Mouse (Mus musculus) adrenal gland, postnatal 36 days (tissue): ENCODE results near the gene Ncbp3. TPM values are rescaled to one million over a fixed set of nuclear protein-coding genes. Genes with fewer than 3 reads are reported as not detected.

Source experiments
- DNase-seq, 2 experiments: peaks; one replicate each; pipeline ENCODE4 v3.0.0; 2021; ENCODE audit warnings: mixed read lengths in 1 of 2
- total RNA-seq, 2 experiments: library from RNA; stranded (reverse); gene quantifications; 2 replicates each; pipeline ENCODE4 v1.2.3; 2021

Gene Ncbp3
- total RNA-seq, 2 experiments from 2014 or later = 11.0 to 12.0 TPM

DNA sequence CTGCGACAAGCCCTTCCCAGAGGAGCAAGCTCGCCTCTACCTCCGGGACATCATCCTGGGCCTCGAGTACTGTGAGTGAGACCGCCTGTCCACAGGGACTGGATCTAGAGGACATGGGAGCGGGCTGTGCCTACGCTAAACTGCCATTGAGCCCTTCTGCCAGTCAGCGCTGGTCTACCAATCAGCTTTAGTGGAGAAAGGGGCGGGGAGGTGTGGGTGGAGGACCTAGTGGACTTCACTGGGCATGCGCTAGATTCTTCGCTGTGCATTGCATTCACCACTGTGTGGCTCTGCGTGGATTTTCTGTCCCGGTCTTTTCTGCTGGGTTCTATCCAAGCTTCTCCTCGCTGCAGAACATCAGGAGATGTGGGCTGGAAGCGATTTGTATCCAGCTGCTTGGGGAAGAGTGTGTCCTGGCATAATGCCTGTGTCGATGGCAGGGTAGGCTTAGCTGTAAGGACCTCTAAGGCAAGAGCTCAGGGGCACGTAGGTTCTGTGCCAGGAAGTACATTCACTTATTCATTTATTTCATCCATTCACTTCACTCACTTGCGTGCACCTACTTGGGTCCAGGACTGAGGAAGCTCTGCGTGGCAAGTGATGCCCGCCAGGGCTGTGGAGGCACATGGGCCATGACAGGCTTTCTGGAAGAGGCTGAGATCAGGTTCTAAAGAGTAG lies 16.6 kb upstream of the Ncbp3 start:
- peak; percentile 92 to 93 for DNase-seq

- no peak for DNase-seq
Observed at GRCm38 (mm10) chr11:73031536-73031935, 16.0 kb upstream of the Ncbp3 start.

- DNase-seq = no peak
Observed at GRCm38 (mm10) chr11:73036077-73036476, 11.5 kb upstream of the Ncbp3 start.

GRCm38 (mm10) chr11:73036889-73037288 lies 10.7 kb upstream of the Ncbp3 start:
- peak; percentile 54 to 57 for DNase-seq

DNA sequence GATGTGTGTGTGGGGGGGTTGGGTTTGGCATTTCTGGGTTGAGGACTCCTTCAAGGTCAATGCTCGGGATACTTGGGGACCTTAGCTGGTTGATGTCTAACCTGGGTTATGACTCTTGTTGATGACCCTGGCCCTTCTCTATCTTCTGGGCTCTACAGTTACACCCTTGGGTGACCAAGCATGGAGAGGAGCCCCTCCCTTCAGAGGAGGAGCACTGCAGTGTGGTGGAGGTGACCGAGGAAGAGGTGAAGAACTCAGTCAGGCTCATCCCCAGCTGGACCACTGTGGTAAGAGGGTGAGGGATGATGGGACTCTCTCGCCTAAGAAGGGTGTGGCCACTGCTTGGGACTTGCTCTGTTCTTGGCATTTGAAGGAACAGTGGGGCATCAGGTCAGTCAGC lies 9.9 kb upstream of the Ncbp3 start:
- no peak for DNase-seq

- DNase-seq = peak; percentile 59 to 79
Observed at GRCm38 (mm10) chr11:73039102-73039799, 8.3 kb upstream of the Ncbp3 start.

DNA sequence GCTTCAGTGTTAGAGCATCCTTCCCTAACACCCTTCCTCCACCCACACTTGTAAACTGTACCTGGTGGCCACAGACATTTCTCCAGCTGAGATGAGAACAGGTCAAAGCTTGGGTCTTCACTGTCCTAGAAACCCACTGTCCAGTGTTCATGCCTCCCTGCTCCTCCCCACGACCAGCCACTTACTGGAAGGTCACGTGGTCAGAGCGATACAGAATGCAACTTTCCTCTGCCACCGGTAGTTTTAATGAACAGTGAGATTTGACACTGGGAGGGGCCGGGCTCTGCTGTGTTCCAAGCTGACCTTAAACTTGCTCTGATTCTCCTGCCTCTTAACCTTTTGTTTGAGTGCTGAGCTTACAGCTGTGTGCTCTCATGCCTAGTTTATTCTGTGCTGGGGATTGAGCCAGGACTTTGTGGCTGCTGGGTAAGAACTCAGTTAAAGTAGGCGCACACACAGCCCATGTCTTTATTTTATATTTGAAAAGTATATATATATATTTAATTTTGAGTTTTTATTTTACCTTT lies 3.3 kb upstream of the Ncbp3 start:
- DNase-seq = no peak

- DNase-seq = no peak
Observed at GRCm38 (mm10) chr11:73044789-73045188, 2.8 kb upstream of the Ncbp3 start.

DNA sequence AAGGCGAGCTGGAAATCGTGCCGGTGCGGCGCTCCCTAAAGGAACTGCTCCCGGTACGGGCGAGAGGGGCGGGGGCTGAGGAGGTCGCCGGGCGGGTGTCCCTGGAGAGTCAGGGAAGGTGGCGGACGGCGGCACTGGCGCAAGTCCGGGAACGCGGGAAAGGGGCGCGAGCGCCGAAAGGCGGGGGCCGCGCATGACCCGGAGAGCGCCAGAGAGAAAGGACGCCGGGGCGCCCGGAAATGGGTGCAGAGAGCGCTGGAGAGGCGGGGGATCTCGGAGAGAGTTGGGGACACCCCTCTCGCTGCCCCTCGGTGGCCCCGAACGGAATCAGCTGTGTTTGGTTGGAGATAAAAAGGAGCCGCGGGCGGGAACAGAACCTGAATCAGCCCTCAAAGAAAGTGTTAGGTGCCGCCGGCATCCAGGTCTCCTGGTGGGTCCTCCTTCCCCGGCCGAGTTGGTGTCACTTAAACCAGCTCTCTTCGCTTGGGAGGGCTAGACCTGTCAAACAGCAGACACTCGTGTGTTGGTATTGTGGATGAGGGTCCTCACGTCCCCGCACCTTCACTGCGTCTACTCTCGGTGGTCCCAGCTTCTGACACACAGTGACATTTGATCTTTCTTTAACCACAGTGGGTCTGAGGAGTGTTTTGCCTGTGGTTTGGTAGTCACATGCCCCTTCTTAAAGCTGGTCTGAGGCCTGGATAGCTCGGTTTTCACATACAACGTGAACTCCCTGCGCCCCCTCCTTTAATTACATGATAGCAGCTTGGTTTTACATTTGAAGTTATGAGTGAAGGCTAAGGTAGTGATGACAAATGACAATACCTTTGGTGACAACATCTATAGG lies 670 bp downstream of the Ncbp3 start:
- peak; percentile 73 to 80 for DNase-seq

- DNase-seq = peak; percentile 79 to 82
Observed at GRCm38 (mm10) chr11:73049335-73049734, 1.8 kb downstream of the Ncbp3 start.

DNA sequence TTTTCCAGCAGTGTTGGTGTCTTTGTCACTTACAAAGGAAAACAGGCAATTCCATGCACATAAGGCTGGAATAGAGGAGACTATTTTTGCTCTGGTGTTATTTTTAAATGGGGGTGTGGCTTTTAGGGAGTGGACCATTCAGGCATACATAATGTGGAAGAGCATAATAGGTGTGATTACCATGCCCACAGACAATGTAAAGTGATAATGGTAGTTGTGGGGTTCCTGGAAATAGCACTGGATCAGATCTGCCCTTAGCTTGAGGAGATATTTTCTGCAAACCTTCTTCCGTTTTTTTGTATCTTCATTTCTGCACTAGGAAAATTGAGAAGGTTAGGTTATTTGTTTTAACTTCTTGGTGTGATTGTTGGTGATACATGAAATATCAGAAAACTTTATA lies 5.2 kb downstream of the Ncbp3 start:
- no peak for DNase-seq

DNA sequence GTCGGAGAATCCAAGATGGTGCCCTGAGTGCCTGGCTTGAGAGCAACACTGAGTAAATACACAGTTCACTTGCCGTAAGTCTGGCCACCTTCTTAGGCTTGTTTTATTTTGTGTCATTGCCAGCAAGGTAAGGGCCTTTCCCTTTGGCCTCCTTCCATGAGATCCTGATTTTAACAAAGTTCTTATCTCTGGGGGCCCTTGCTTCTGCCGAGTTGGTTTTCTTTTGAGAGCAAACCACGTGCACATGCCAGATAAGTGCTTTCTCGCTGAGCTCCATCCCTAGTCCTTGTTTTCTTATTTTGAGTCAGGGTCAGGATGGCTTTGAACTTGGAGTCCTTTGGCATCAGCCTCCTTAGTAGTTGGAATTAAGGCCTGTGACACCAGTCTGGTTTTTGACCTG lies 10.1 kb downstream of the Ncbp3 start:
- DNase-seq = no peak

DNA sequence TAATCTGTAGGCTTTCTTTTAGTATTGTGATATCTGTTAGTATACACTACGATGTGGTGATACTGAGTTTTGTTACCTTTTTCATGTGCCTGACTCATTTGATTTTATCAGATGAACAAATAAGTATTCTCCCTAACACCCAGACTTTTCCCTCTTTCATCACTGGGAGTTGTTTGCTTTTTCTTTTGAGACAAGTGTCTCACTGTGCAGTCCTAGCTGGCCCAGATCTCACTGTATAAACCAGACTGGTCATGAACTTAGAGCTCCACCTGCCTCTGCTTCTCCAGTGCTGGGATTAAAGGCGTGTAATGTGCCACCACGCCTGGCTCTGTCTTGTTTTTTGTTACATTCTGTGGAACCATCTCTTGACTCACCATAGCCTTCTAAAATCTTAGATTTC lies 12.0 kb downstream of the Ncbp3 start:
- DNase-seq = no peak

DNA sequence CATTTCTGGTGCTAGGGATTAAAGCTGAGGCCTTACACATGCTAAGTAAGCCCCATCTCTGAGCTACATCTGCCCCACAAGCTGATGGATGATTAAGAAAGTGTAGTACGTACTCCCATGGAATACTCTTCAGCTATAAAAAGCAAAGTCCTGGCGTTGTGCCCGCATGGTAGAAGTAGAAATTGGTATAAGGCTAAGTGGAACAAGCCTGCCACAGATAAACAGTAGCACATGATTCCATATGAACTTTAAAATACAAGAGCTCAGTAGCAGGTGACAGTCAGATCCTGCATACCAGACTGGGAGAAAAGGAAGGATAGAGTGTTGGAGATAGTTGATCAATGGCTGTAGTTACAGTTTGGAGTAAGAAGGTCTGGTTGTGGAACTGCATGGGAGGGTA lies 13.8 kb downstream of the Ncbp3 start:
- DNase-seq = no peak

DNA sequence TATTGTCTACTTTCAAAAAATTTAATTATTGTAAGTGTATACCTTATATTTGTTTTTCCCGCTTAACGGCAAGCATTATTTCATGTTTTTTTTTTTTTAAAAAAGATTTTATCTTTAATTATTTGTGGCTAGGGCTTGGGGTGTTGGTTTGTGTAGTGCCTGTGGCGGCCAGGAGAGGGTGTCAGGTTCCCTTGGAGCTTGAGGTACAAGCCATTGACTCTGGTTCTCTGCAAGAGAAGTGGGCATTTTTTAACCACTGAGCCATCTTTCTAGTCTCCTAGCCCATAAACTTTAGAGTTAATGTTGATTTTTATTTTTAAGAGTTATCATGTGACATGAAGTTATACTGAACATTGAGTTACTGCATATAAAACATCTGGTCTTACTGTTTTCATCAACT lies 24.3 kb downstream of the Ncbp3 start:
- DNase-seq = peak; percentile 36 to 62

- DNase-seq = no peak
Observed at GRCm38 (mm10) chr11:73076295-73076694, 28.7 kb downstream of the Ncbp3 start.

DNA sequence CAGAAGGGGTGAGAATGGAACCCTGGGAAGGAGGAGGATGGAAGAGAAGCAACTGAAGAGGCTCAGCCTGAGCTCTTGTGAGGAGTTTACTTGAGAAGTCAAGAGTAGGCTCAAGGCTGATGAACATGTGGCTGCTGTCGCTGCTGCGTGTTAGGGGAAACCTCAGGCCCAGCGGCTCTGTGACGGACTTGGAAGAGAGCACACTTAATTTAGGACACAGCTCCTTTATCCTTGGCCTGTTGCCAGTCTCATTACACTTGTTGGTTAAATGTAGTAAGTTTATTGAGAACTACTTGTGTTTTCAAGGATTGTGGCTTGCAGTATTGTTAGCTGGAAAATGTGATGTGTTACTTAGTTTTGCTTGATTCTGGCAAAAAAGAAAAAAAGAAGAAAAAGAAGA lies 29.1 kb downstream of the Ncbp3 start:
- DNase-seq = no peak

GRCm38 (mm10) chr11:73077211-73077720 lies 29.7 kb downstream of the Ncbp3 start:
- DNase-seq = no peak

DNA sequence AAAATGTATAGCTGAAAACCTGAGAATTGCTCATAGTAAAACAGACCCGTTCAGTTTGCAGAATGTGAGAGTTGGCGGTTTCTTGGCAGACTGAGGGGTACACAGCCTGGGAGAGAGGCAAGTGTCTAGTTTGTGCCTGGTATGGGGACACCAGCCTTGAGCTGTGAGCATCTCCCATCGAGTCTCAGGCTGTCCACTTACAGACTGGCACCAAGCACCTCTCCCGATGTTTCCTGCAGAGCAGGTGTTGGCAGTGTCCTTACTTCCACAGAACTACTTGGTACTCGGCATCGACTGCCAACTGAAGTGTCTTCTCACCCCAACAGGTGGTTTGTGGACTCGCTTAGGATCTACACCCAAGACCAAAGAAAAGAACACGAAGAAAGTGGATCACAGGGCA lies 31.0 kb downstream of the Ncbp3 start:
- DNase-seq = no peak

DNA sequence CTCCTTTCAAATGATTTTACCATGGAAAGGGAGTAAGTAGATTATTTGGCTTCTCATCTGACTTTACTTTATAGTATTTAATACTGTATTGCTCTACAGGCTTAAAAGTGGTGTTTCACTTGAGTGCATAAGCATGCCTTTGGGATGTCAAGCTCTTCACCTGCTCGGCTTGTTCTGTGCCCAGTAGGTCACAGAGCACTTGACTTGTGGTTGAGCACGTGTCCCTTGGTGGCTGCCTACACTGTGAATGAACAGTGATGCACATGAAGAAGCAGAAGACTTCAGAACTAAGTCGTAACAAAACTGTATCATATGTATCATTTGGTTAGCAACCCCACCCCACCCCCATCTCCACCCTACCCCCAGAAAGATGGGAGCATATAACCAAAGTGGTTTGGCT lies 32.7 kb downstream of the Ncbp3 start:
- DNase-seq = no peak

DNA sequence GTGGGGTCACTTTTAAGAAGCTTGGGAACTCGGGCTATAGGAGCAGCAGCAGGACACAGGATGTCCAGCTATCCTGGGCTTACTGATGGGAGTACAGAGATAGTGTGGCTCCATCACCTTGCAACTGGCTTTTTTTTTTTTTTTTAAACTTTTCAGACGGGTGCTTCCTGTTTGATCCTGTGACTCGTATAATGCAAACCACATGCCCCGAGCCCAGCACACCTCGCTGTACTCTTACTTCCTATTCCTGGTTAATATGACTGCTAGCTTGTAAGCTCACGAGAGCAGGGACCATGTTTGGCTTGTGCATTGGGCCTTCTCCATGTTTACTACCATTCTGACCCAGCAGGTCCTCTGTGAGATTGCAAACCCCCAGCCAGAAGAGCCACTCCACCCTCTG lies 36.7 kb downstream of the Ncbp3 start:
- no peak for DNase-seq

GRCm38 (mm10) chr11:73084804-73085231 lies 37.2 kb downstream of the Ncbp3 start:
- DNase-seq = peak; percentile 32 to 42

GRCm38 (mm10) chr11:73085391-73085790 lies 37.8 kb downstream of the Ncbp3 start:
- no peak for DNase-seq
